ENCODE assay signal across 8 mouse cellular contexts in genomic region chrX:7648671-7649304, GRCm38 (mm10). TPM values are rescaled to one million over a fixed set of nuclear protein-coding genes. Genes with fewer than 3 reads are reported as not detected.
DNase-seq lines count a peak whose midpoint lies in the region.

No protein-coding gene starts in this region.

- no peaks in the 10 kb centered on the region for H3K36me3 ChIP-seq in hindbrain, embryonic 10.5 days

- WGBS in hindbrain, embryonic 10.5 days, result 19% methylated on average over 25 of the region's 25 CpGs

- H3K4me3 ChIP-seq in hindbrain, embryonic 10.5 days, result peak overlapping the region; percentile 54

- H3K27me3 ChIP-seq in hindbrain, embryonic 10.5 days (ENCODE audit: insufficient read depth, poor library complexity, severe bottlenecking), result no peaks in the 10 kb centered on the region

- 0 out of 2 replicates have a peak, but pooled peaks cover 2% of the 10 kb centered on the region for H3K4me1 ChIP-seq in hindbrain, embryonic 10.5 days (replicated peaks)

- H3K27ac ChIP-seq in hindbrain, embryonic 10.5 days, result peak overlapping the region; percentile 88

- H3K9me3 ChIP-seq in hindbrain, embryonic 10.5 days, result peaks cover 7% of the 10 kb centered on the region; the same call in 1 of the 2 replicates

- DNase-seq in Muller cell, postnatal 12 days (ENCODE audit: inconsistent ontology term), result peak; percentile 93
- DNase-seq in cerebellum, adult 9-10 months, result peak; percentile 56
- peak; percentile 90 for DNase-seq in forelimb bud, embryonic 11.5 days (ENCODE audit: low read depth, low spot score)
- DNase-seq in hindbrain, embryonic 10.5 days (ENCODE audit: low spot score), result peak; percentile 79
- DNase-seq in layer of hippocampus, adult 9-11 months, result peak; percentile 91
- peak; percentile 93 for DNase-seq in lung, postnatal 36 days
- peak; percentile 87 for DNase-seq in retina, embryonic 14.5 days (ENCODE audit: low spot score)
- peak; percentile 76 for DNase-seq in thymus, postnatal 4 days

RNA-seq across cellular contexts. Expression of gene Prickle3, which starts 8.3 kb away (rescaled TPM):
- polyA plus RNA-seq in hindbrain, embryonic 10.5 days (2016; fragmentation: Nextera tagmentation; extraction: Ambion mirVana), result 4.4 and 4.5 TPM in 2 replicates

RNA-seq across cellular contexts. Expression of gene Syp, which starts 10.5 kb away (rescaled TPM):
- polyA plus RNA-seq in hindbrain, embryonic 10.5 days (2016; fragmentation: Nextera tagmentation; extraction: Ambion mirVana), result 18.5 and 26.5 TPM in 2 replicates

RNA-seq across cellular contexts. Expression of gene Plp2, which starts 22.4 kb away (rescaled TPM):
- polyA plus RNA-seq in hindbrain, embryonic 10.5 days (2016; fragmentation: Nextera tagmentation; extraction: Ambion mirVana), result 40.9 and 52.0 TPM in 2 replicates

RNA-seq across cellular contexts. Expression of gene Magix, which starts 32.3 kb away (rescaled TPM):
- polyA plus RNA-seq in hindbrain, embryonic 10.5 days (2016; fragmentation: Nextera tagmentation; extraction: Ambion mirVana), result not detected in 2 replicates

RNA-seq across cellular contexts. Expression of gene Cacna1f, which starts 41.9 kb away (rescaled TPM):
- not detected in 2 replicates for polyA plus RNA-seq in hindbrain, embryonic 10.5 days (2016; fragmentation: Nextera tagmentation; extraction: Ambion mirVana)

Comparison
In these comparisons a context has a peak if more than half of its experiments do, and no peak if none do; other contexts are left out.
1. Peak in every context shown above with its lines: DNase-seq, H3K4me3 ChIP-seq and H3K27ac ChIP-seq.